Mouse (Mus musculus) lung, postnatal 0 days (tissue): ENCODE measurements around the gene Cachd1.

Experiments
- CTCF ChIP-seq: IDR thresholded peaks from 2 replicates; pipeline ENCODE4 v1.5.1; 2016; ENCODE audit warnings: antibody characterized with exemption, mild to moderate bottlenecking
- EP300 ChIP-seq: IDR thresholded peaks from 2 replicates; pipeline ENCODE4 v1.6.1; 2016; ENCODE audit warnings: antibody characterized with exemption, mild to moderate bottlenecking, control low read depth

DNA sequence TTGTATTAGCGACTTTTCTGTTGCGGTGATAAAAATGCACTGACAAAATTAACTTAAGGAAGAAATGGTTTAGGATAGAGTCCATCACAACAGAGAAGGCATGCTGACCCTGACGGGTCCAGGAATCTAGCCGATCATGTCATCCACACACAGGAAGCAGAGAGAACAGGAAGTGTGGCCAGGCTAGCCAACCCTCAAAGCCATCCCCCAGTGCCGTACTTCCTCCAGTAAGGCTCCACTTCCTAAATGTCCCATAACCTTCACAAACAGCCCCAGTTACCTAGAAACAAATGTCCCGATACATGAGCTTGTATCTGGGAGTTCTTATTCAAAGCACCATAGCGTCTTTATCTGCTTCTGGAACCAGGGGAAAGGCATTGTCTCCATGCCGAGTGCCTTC lies 32.9 kb upstream of the Cachd1 start:
- TF ChIP-seq EP300 (no peak), CTCF (no peak)
